Mouse (Mus musculus): Measurements from ENCODE around the gene Gpsm1.
"Not testable (repeated sequence)": the region's sequence is repeated elsewhere in the genome, so short reads cannot be mapped to it uniquely, and the experiment has no call there.

Gpsm1 gene

GRCm38 (mm10) chr2:26364738-26365465 is 49.6 kb downstream of the Gpsm1 start:
- DNase-seq (ENCODE audit: extremely low spot score, low read depth, low spot score): no peak

GRCm38 (mm10) chr2:26367911-26368310 is 52.6 kb downstream of the Gpsm1 start:
- DNase-seq (ENCODE audit: extremely low spot score, low read depth, low spot score): no peak

- no peak for DNase-seq (ENCODE audit: extremely low spot score, low read depth, low spot score)
Observed at GRCm38 (mm10) chr2:26368572-26368971, 53.3 kb downstream of the Gpsm1 start.

- DNase-seq (ENCODE audit: extremely low spot score, low read depth, low spot score): no peak
Observed at GRCm38 (mm10) chr2:26372396-26372795, 57.1 kb downstream of the Gpsm1 start.

GRCm38 (mm10) chr2:26380131-26380771 is 64.9 kb downstream of the Gpsm1 start, which contains the start of gene Snapc4:
Snapc4 (minus strand) TSS chr2:26380653.
- DNase-seq (ENCODE audit: extremely low spot score, low read depth, low spot score): peak; percentile 44

- DNase-seq (ENCODE audit: extremely low spot score, low read depth, low spot score): not testable (repeated sequence)
Observed at GRCm38 (mm10) chr2:26380871-26381270, 65.6 kb downstream of the Gpsm1 start.

- no peak for DNase-seq (ENCODE audit: extremely low spot score, low read depth, low spot score)
Observed at GRCm38 (mm10) chr2:26387713-26388112, 72.4 kb downstream of the Gpsm1 start.

- DNase-seq (ENCODE audit: extremely low spot score, low read depth, low spot score): no peak
Observed at GRCm38 (mm10) chr2:26388682-26389153, 73.4 kb downstream of the Gpsm1 start.

GRCm38 (mm10) chr2:26389154-26389690 is 73.9 kb downstream of the Gpsm1 start, which contains the start of the genes Entr1 and Pmpca:
Entr1 (minus strand) TSS chr2:26389316.
Pmpca (plus strand) TSS chr2:26389339.
- no peak for DNase-seq (ENCODE audit: extremely low spot score, low read depth, low spot score)

GRCm38 (mm10) chr2:26390954-26391353 is 75.6 kb downstream of the Gpsm1 start:
- no peak for DNase-seq (ENCODE audit: extremely low spot score, low read depth, low spot score)

GRCm38 (mm10) chr2:26391617-26392016 is 76.3 kb downstream of the Gpsm1 start:
- DNase-seq (ENCODE audit: extremely low spot score, low read depth, low spot score): no peak
